Mouse (Mus musculus) heart, postnatal 0 days (tissue): ENCODE data around the gene Hfe2. TPM values are rescaled to one million over a fixed set of nuclear protein-coding genes. Genes with fewer than 3 reads are reported as not detected.
A peak's percentile ranks its signal among the peaks of the same experiment; 100 is the strongest.
"Not testable (repeated sequence)": the region's sequence is repeated elsewhere in the genome, so short reads cannot be mapped to it uniquely, and the experiment has no call there.

ENCODE experiments used
- ATAC-seq: fragments of 200-750 bp; cut with Nextera tagmentation; 2 replicates; pipeline ENCODE4 v1.8.0; 2017; ENCODE audit warnings: low read depth, moderate number of reproducible peaks, moderate library complexity; ENCODE audit not compliant: insufficient read depth
- DNase-seq: peaks from one replicate; pipeline ENCODE4 v3.0.0-alpha.2; 2016; ENCODE audit warnings: low spot score
- H3K27ac ChIP-seq: fragments of 300-500 bp; sonication (generic); 2 replicates; pipeline ENCODE4 v1.5.1; 2014; ENCODE audit warnings: low read depth, mild to moderate bottlenecking
- H3K27me3 ChIP-seq: fragments of 300-500 bp; sonication (generic); 2 replicates; pipeline ENCODE4 v1.6.1; 2014; ENCODE audit warnings: low read length, mixed read lengths; ENCODE audit not compliant: control insufficient read depth, insufficient read depth
- H3K36me3 ChIP-seq: fragments of 300-500 bp; sonication (generic); replicated peaks from 2 replicates; pipeline ENCODE4 v1.6.1; 2014; ENCODE audit warnings: low read length, mixed read lengths; ENCODE audit not compliant: control insufficient read depth, insufficient read depth
- H3K4me1 ChIP-seq: fragments of 300-500 bp; sonication (generic); 2 replicates; pipeline ENCODE4 v1.6.1; 2014; ENCODE audit warnings: antibody characterized with exemption; ENCODE audit not compliant: control insufficient read depth, insufficient read depth
- H3K4me2 ChIP-seq: fragments of 300-500 bp; sonication (generic); 2 replicates; pipeline ENCODE4 v1.6.1; 2014; ENCODE audit warnings: low read depth, mild to moderate bottlenecking, low read length, moderate library complexity
- H3K4me3 ChIP-seq: fragments of 300-500 bp; sonication (generic); 2 replicates; pipeline ENCODE4 v1.5.1; 2014; ENCODE audit warnings: low read depth, low read length
- H3K9ac ChIP-seq: fragments of 300-500 bp; sonication (generic); replicated peaks from 2 replicates; pipeline ENCODE4 v1.6.1; 2014; ENCODE audit warnings: low read depth, low read length, mixed read lengths
- H3K9me3 ChIP-seq: fragments of 300-500 bp; sonication (generic); replicated peaks from 2 replicates; pipeline ENCODE4 v1.6.1; 2016; ENCODE audit warnings: low read length; ENCODE audit not compliant: control insufficient read depth
- CTCF ChIP-seq: IDR thresholded peaks from 2 replicates; pipeline ENCODE4 v1.5.1; 2016; ENCODE audit warnings: antibody characterized with exemption, control low read depth, low read depth
- EP300 ChIP-seq: IDR thresholded peaks from 2 replicates; pipeline ENCODE4 v1.6.1; 2016; ENCODE audit warnings: antibody characterized with exemption, low read depth
- WGBS: fragments of 180-500 bp; shearing (Covaris S2); extraction: QIAGEN DNeasy Blood & Tissue Kit; methylation state at CpG from one replicate; pipeline ENCODE4 v1.1.7; 2014; 5-methylcytosine and 5-hydroxymethylcytosine counted together
- polyA plus RNA-seq: library from polyadenylated mRNA; unstranded; fragments of >200 nt; fragmentation: Nextera tagmentation; extraction: Ambion mirVana; gene quantifications from 2 replicates; pipeline ENCODE4 v1.2.1, GENCODE M21; 2015
- total RNA-seq: library from RNA; depleted of rRNA; stranded (reverse); fragments of >200 nt; gene quantifications from 2 replicates; pipeline ENCODE4 v1.2.3, GENCODE M21; 2014; ENCODE audit warnings: low replicate concordance

The Hfe2 gene
- total and polyA plus RNA-seq, 2 experiments from 2014 or later = 25.9 to 81.3 TPM

DNA sequence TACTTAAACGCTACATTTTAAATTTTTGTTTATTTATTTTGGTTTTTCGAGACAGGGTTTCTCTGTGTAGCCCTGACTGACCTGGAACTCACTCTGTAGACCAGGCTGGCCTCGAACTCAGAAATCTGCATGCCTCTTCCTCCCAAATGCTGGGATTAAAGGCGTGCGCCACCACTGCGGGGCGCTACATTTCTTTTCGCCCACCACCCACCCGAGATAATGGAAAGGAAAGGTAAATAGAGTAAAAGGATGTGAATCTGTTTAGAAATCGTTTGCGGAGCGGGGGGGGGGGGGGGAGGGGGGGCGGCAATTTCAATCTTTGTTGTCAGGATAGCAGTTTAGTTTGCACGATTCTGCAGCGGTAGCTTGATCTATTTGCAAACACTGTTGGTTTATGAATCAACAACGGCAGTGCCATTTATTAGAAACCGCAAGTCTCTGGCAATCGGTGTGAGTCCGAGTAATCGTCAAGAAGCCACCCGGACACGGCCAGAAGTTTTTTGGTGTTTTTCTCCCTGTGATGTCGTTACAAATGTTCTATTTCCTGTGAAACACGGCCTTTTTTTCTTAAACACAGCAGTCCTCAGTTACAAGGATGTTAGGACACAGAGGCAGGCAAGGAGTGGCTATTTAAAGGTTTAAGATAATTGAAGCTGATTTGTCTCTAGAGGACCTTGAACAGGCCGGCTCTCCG is 37.2 kb upstream of the Hfe2 start:
- Histone ChIP-seq H3K27me3 (no peaks in the 10 kb centered on the region), H3K36me3 (no peaks in the 10 kb centered on the region), H3K9ac (peak overlapping the region; percentile 57), H3K4me2 (peak overlapping the region; percentile 69), H3K4me1 (0 out of 2 replicates have a peak, but pooled peaks cover 4% of the 10 kb centered on the region), H3K9me3 (no peaks in the 10 kb centered on the region), H3K27ac (peak overlapping the region; percentile 96), H3K4me3 (peak overlapping the region; percentile 42)
- ATAC-seq (no peak), DNase-seq (peak; percentile 43)
- TF ChIP-seq CTCF = peak; percentile 34
- no peak for TF ChIP-seq EP300
- 4% methylated on average over 26 of the region's 26 CpGs for WGBS

DNA sequence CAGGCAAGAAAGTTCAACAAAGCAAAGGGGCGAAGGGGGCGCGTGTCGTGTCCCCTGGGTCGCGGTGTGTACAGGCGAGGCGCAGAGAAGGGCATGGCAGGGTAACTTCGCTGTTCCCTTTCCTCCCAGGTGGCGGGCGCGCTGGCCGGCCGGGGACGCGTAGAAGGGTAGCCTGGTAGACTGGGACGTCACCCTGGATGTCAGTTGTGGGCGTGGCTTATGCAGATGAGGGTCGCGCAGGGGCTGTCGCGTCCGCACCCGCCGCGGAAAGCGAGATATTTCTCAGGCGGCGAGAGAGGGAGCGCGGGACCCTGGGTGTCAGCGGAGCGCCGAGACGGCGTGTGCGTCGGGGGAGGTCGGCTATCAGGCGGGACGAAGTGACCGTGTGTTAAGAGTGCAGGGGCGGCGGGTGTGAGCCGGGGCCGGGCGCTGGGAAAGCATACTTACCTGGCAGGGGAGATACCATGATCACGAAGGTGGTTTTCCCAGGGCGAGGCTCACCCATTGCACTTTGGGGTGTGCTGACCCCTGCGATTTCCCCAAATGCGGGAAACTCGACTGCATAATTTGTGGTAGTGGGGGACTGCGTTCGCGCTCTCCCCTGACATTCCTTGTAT is 36.6 kb upstream of the Hfe2 start:
- DNase-seq, H3K27me3 ChIP-seq, H3K4me1 ChIP-seq, H3K9me3 ChIP-seq, H3K36me3 ChIP-seq: not testable (repeated sequence)
- WGBS = no CpG with 5 or more reads among the region's 55 CpGs
- Histone ChIP-seq H3K27ac (peak overlapping the region; percentile 96), H3K4me3 (peak overlapping the region; percentile 42), H3K9ac (peak overlapping the region; percentile 57), H3K4me2 (peak overlapping the region; percentile 69)
- ATAC-seq = peak; percentile 80

DNA sequence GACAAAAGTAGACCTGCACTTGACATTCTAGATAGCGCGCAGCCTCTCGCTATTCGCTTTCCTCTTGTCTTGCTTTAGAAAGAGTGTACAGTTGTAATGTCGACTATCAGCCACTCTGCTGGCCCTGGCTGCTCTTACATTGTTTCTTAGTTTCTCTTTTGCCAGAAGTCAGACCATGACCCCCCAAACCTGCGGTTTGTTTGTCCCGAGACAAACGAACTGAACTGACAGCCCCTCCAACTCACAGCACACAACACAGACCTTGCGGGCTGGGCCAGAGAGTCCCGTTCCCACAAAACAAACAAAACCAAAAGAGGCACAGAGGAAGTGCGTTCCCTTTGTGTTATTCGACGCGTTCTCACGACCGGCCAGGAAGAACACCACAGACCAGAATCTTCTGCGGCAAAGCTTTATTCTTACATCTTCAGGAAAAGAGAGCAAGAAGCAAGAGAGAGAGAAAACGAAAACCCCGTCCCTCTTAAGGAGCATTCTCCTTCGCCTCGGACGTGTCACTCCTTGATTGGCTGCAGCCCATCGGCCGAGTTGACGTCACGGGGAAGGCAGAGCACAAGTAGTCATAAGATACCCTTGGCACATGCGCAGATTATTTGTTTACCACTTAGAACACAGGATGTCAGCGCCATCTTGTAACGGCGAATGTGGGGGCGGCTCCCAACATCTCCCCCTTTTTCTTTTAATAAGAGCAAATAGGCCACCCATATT is 35.9 kb upstream of the Hfe2 start:
- not testable (repeated sequence) for H3K4me1 ChIP-seq, DNase-seq, H3K4me3 ChIP-seq, H3K4me2 ChIP-seq, H3K27me3 ChIP-seq, H3K36me3 ChIP-seq, H3K9me3 ChIP-seq, H3K9ac ChIP-seq
- H3K27ac ChIP-seq = peak overlapping the region; percentile 90
- peak; percentile 71 for ATAC-seq
- 1% methylated on average over 9 of the region's 31 CpGs for WGBS

DNA sequence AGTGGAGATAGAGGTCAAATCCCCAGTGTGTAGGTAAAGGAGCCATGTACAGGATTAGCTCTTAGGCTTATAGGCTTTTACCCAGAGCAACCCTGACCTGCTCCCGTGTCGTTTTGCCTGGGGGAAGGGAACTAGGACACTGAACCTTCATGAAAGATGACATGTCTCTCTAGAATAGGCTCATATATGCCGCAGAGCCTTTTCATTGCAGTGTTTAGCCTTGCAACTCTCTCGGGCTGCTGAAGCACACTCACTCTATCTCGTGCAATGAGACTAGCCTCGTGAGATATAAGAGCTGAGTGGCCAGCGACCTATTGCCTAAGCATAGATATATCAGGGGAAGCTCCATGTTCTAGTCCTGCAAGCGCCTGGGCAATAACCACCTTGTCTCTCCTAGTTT is 35.3 kb upstream of the Hfe2 start:
- not testable (repeated sequence) for H3K4me1 ChIP-seq, ATAC-seq, DNase-seq, H3K4me3 ChIP-seq, H3K4me2 ChIP-seq, H3K36me3 ChIP-seq, H3K9ac ChIP-seq, H3K27me3 ChIP-seq, H3K9me3 ChIP-seq
- WGBS = 60% methylated on average over 5 of the region's 8 CpGs
- peak overlapping the region; percentile 90 for H3K27ac ChIP-seq

DNA sequence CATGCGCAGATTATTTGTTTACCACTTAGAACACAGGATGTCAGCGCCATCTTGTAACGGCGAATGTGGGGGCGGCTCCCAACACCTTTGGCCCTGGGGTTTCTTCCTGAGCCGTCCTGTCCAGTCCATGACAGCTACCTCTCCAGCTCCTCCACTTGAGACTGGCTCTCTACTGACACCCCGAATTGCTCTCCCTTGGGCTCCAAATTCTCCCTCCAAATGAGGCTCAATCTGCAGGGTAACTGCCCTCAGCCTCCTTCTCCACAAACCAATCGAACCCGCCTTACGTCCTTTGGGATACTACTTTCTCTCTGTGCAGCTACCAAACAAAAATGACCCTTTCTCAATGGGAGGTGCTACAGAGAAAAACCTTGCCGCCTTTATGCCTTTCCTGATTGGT is 30.5 kb upstream of the Hfe2 start:
- 100% methylated on average over 5 of the region's 11 CpGs for WGBS
- DNase-seq = not testable (repeated sequence)

More for the DNA sequence above, 30.5 kb upstream of the Hfe2 start:
- not testable (repeated sequence) for H3K36me3 ChIP-seq, ATAC-seq, H3K9me3 ChIP-seq, H3K4me2 ChIP-seq, H3K27ac ChIP-seq, H3K9ac ChIP-seq, H3K4me3 ChIP-seq, H3K27me3 ChIP-seq, H3K4me1 ChIP-seq
